Mouse (Mus musculus): ENCODE data around the gene Hyal2. TPM values are rescaled to one million over a fixed set of nuclear protein-coding genes. Genes with fewer than 3 reads are reported as not detected.

Gene Hyal2
- polyA plus RNA-seq, 1 experiment from 2014 or later = 107 TPM

DNA sequence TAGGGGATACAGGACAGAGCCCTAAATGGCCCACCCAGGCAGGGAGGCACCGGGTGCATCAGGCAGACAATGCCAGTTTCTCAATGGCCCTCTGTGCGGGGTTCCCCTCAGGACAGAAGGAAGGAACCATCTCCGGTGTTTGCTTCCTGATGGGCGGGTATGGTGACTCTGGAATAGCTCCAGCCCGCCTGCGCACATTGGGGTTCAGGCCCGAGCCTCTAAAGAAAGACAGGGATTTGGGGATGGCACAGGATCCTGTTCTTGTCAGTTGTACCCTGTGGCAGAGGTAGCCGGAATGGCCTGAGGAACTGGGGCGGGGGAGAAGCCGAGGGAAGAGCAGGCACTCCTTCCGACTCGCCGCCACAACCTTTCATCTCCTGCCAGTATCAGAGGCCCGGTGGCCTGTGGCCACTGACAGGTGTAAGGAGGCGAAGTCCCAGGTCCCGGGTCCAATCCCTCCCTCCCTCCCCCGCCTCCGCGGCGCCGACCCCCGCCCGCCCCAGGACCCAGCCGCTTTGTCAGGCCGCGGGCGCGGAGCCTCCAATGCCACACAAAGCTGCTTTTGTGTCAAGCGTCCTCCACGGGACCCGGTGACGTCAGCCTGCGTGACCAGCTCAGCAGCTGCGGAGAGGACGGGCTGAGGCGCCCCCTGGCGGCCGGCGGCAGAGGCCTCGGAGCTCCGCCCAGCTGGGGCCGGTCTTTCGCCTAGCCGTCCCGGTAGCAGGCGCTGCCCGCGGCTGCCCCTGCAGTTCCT lies 44.6 kb downstream of the Hyal2 start:
- no peaks in the 10 kb centered on the region for H3K9me3 ChIP-seq (ENCODE audit: control insufficient read depth, low read length)
- H3K4me1 ChIP-seq (replicated peaks; ENCODE audit: control insufficient read depth, insufficient read depth, low read length) = peaks cover 30% of the 10 kb centered on the region
- WGBS = 7% methylated on average over 37 of the region's 48 CpGs
- H3K36me3 ChIP-seq (ENCODE audit: control insufficient read depth, insufficient read depth, low read length) = peaks cover 37% of the 10 kb centered on the region
- H3K4me3 ChIP-seq (ENCODE audit: low read depth, low read length) = peak overlapping the region; percentile 28
- peak; percentile 97 for DNase-seq (ENCODE audit: low spot score)
- peak overlapping the region; percentile 92 for H3K27ac ChIP-seq (ENCODE audit: low read depth)
- ATAC-seq (replicated peaks; ENCODE audit: low FRiP score, low TSS enrichment, low read depth) = peak; percentile 91
- H3K4me2 ChIP-seq (ENCODE audit: low read length) = peak overlapping the region; percentile 69
- peak overlapping the region; percentile 63 for H3K9ac ChIP-seq (ENCODE audit: low read length)
- no peaks in the 10 kb centered on the region for H3K27me3 ChIP-seq (replicated peaks; ENCODE audit: control insufficient read depth, insufficient read depth, low read length)

DNA sequence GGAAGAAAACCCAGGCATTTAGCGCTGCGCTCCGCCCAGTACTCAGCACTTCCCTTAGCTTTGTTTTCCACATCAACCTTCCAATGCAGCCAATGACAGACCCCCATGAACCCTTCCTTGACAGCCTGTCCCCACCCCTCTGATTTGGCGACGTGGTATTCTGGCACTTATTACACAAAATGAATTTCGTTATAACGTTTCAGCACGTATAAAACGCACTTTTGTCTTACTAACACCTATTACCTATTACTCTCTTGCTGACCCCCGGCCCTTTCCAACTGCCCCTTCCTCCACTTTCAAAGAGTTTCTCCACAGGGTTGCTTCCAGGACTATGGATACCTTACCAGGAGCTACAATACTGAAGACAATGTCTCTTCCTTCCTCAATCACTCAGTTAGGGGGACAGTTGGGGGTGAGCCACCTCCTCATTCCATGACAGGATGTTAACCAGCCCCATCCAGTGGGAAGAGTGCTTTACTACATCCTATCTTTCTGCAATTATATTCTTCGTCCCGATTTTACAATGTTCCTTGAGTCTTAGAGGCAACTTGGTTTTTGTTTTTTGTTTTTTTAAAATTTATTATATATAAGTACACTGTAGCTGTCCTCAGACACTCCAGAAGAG lies 45.3 kb downstream of the Hyal2 start:
- Histone ChIP-seq H3K27me3 (replicated peaks; ENCODE audit: control insufficient read depth, insufficient read depth, low read length) (no peaks in the 10 kb centered on the region), H3K9me3 (ENCODE audit: control insufficient read depth, low read length) (no peaks in the 10 kb centered on the region), H3K4me2 (ENCODE audit: low read length) (peak overlapping the region; percentile 69), H3K27ac (ENCODE audit: low read depth) (peak overlapping the region; percentile 92), H3K9ac (ENCODE audit: low read length) (peak overlapping the region; percentile 63; the same call in 1 of the 2 replicates), H3K4me3 (ENCODE audit: low read depth, low read length) (peak overlapping the region; percentile 28), H3K4me1 (replicated peaks; ENCODE audit: control insufficient read depth, insufficient read depth, low read length) (peaks cover 30% of the 10 kb centered on the region), H3K36me3 (ENCODE audit: control insufficient read depth, insufficient read depth, low read length) (peaks cover 44% of the 10 kb centered on the region)
- DNase-seq (ENCODE audit: low spot score) = no peak
- 0 out of 2 replicates have a peak, but pooled peaks have one; percentile 8 for ATAC-seq (replicated peaks; ENCODE audit: low FRiP score, low TSS enrichment, low read depth)
- 13% methylated on average over 12 of the region's 12 CpGs for WGBS

DNA sequence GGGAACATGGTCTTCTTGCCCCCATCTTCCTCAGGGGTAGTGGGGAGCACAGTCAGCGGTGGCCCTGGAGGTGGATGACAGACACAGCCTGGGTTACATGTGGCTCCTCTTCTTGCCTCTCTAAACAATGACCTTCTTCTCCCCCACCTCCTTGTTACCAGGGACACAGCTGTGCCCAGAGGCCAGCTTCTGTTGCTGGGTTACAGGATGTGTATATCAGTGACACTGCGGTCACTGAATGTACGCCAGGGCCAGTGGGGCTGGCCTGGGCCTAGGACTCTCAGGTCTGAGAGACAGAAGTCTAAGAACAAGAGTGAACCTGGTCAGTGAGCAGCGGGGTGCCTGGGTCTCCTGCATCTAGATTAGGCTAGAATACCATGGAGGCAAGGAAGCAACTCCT lies 47.3 kb downstream of the Hyal2 start:
- Histone ChIP-seq H3K9ac (ENCODE audit: low read length) (no peak overlapping the region), H3K27ac (ENCODE audit: low read depth) (peak overlapping the region; percentile 14; the same call in 1 of the 2 replicates), H3K4me3 (ENCODE audit: low read depth, low read length) (no peak overlapping the region), H3K9me3 (ENCODE audit: control insufficient read depth, low read length) (no peaks in the 10 kb centered on the region), H3K4me2 (ENCODE audit: low read length) (no peak overlapping the region), H3K4me1 (replicated peaks; ENCODE audit: control insufficient read depth, insufficient read depth, low read length) (peaks cover 38% of the 10 kb centered on the region), H3K36me3 (ENCODE audit: control insufficient read depth, insufficient read depth, low read length) (peaks cover 64% of the 10 kb centered on the region), H3K27me3 (replicated peaks; ENCODE audit: control insufficient read depth, insufficient read depth, low read length) (no peaks in the 10 kb centered on the region)
- no peak for ATAC-seq (replicated peaks; ENCODE audit: low FRiP score, low TSS enrichment, low read depth)
- no peak for DNase-seq (ENCODE audit: low spot score)
- 74% methylated on average over 4 of the region's 4 CpGs for WGBS

DNA sequence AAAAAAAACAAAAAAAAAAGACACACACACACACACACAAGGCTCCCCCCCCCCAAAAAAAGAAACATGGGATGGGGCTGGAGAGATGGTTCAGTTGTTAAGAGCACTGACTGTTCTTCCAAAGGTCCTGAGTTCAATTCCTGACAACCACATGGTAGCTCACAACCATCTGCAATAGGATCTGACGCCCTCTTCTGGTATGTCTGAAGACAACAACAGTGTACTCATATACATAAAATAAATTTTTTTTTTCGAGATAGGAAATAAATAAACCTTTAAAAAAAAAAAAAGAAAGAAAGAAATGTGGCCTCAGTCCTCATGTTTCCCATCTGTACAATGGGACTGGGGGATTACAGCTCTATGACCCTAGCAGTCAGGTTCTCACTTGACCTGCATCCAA lies 49.7 kb downstream of the Hyal2 start:
- ATAC-seq (replicated peaks; ENCODE audit: low FRiP score, low TSS enrichment, low read depth) (no peak), DNase-seq (ENCODE audit: low spot score) (no peak)
- peaks cover 74% of the 10 kb centered on the region for H3K36me3 ChIP-seq (ENCODE audit: control insufficient read depth, insufficient read depth, low read length)
- H3K27me3 ChIP-seq (replicated peaks; ENCODE audit: control insufficient read depth, insufficient read depth, low read length) = no peaks in the 10 kb centered on the region
- WGBS = 93% methylated on average over 2 of the region's 2 CpGs
- no peak overlapping the region for H3K4me3 ChIP-seq (ENCODE audit: low read depth, low read length)
- no peak overlapping the region for H3K9ac ChIP-seq (ENCODE audit: low read length)
- no peaks in the 10 kb centered on the region for H3K9me3 ChIP-seq (ENCODE audit: control insufficient read depth, low read length)
- no peak overlapping the region for H3K4me2 ChIP-seq (ENCODE audit: low read length)
- H3K27ac ChIP-seq (ENCODE audit: low read depth) = no peak overlapping the region
- H3K4me1 ChIP-seq (replicated peaks; ENCODE audit: control insufficient read depth, insufficient read depth, low read length) = peaks cover 29% of the 10 kb centered on the region

GRCm38 (mm10) chr9:107618098-107618497 lies 50.4 kb downstream of the Hyal2 start:
- Histone ChIP-seq H3K4me1 (replicated peaks; ENCODE audit: control insufficient read depth, insufficient read depth, low read length) (peaks cover 27% of the 10 kb centered on the region), H3K4me3 (ENCODE audit: low read depth, low read length) (no peak overlapping the region), H3K4me2 (ENCODE audit: low read length) (no peak overlapping the region), H3K36me3 (ENCODE audit: control insufficient read depth, insufficient read depth, low read length) (peaks cover 79% of the 10 kb centered on the region), H3K27ac (ENCODE audit: low read depth) (0 out of 2 replicates have a peak overlapping the region, but pooled peaks have one; percentile 16), H3K9me3 (ENCODE audit: control insufficient read depth, low read length) (no peaks in the 10 kb centered on the region), H3K27me3 (replicated peaks; ENCODE audit: control insufficient read depth, insufficient read depth, low read length) (no peaks in the 10 kb centered on the region), H3K9ac (ENCODE audit: low read length) (no peak overlapping the region)
- no peak for DNase-seq (ENCODE audit: low spot score)
- WGBS = 92% methylated on average over 6 of the region's 6 CpGs
- ATAC-seq (replicated peaks; ENCODE audit: low FRiP score, low TSS enrichment, low read depth) = no peak

- Histone ChIP-seq H3K4me1 (replicated peaks; ENCODE audit: control insufficient read depth, insufficient read depth, low read length) (peaks cover 25% of the 10 kb centered on the region), H3K27ac (ENCODE audit: low read depth) (peak overlapping the region; percentile 62), H3K36me3 (ENCODE audit: control insufficient read depth, insufficient read depth, low read length) (peaks cover 79% of the 10 kb centered on the region), H3K4me3 (ENCODE audit: low read depth, low read length) (no peak overlapping the region), H3K27me3 (replicated peaks; ENCODE audit: control insufficient read depth, insufficient read depth, low read length) (no peaks in the 10 kb centered on the region), H3K9me3 (ENCODE audit: control insufficient read depth, low read length) (no peaks in the 10 kb centered on the region), H3K4me2 (ENCODE audit: low read length) (no peak overlapping the region), H3K9ac (ENCODE audit: low read length) (0 out of 2 replicates have a peak overlapping the region, but pooled peaks have one; percentile 13)
- WGBS = 36% methylated on average over 13 of the region's 13 CpGs
- DNase-seq (ENCODE audit: low spot score) (peak; percentile 72), ATAC-seq (replicated peaks; ENCODE audit: low FRiP score, low TSS enrichment, low read depth) (peak; percentile 28; the same call in 1 of the 2 replicates)
These were observed 51.2 kb downstream of the Hyal2 start for GRCm38 (mm10) chr9:107618778-107619545.

DNA sequence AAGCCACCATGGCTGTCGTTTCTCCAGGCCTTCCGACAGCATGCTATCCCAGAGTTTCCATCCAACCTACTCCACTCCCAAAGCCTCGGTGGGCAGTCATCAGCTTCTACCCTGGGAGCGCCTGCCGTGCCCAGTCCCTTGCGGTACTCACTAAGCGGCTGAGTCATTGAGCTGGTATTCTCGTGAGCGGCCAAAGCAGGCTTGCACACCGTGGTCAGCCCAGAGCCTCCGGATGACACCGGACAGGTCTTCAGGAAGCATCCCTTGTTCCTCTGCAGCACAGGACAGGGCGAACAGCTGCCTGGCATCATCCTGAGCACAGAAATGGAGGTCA lies 51.8 kb downstream of the Hyal2 start:
- WGBS = 63% methylated on average over 13 of the region's 13 CpGs
- H3K27me3 ChIP-seq (replicated peaks; ENCODE audit: control insufficient read depth, insufficient read depth, low read length) = no peaks in the 10 kb centered on the region
- peak; percentile 66 for DNase-seq (ENCODE audit: low spot score)
- H3K27ac ChIP-seq (ENCODE audit: low read depth) = peak overlapping the region; percentile 62
- H3K9me3 ChIP-seq (ENCODE audit: control insufficient read depth, low read length) = no peaks in the 10 kb centered on the region
- peaks cover 77% of the 10 kb centered on the region for H3K36me3 ChIP-seq (ENCODE audit: control insufficient read depth, insufficient read depth, low read length)
- H3K4me3 ChIP-seq (ENCODE audit: low read depth, low read length) = no peak overlapping the region
- H3K9ac ChIP-seq (ENCODE audit: low read length) = no peak overlapping the region
- no peak overlapping the region for H3K4me2 ChIP-seq (ENCODE audit: low read length)
- peak; percentile 10; the same call in 1 of the 2 replicates for ATAC-seq (replicated peaks; ENCODE audit: low FRiP score, low TSS enrichment, low read depth)
- H3K4me1 ChIP-seq (replicated peaks; ENCODE audit: control insufficient read depth, insufficient read depth, low read length) = peaks cover 25% of the 10 kb centered on the region

DNA sequence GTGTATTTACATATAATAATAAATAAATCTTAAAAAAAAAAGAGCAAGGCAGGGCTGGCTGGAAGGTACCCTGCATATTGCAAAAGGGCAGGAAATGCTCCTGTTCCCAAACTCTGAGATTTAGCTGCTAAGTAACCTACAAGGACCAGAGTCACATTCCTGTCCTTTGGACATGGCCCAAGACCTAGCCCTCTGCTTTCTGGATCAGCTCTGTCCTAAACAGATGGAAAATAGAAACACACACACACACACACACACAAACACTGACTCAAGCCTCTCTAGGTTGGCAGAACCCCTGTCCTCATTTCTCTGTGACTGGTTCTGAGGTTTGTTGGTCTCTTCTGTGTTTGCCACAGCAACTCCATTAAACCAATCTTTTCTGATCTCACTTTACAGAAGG lies 53.2 kb downstream of the Hyal2 start:
- no peak overlapping the region for H3K9ac ChIP-seq (ENCODE audit: low read length)
- H3K4me2 ChIP-seq (ENCODE audit: low read length) = no peak overlapping the region
- H3K27ac ChIP-seq (ENCODE audit: low read depth) = no peak overlapping the region
- no peaks in the 10 kb centered on the region for H3K9me3 ChIP-seq (ENCODE audit: control insufficient read depth, low read length)
- H3K4me1 ChIP-seq (replicated peaks; ENCODE audit: control insufficient read depth, insufficient read depth, low read length) = peaks cover 29% of the 10 kb centered on the region
- H3K36me3 ChIP-seq (ENCODE audit: control insufficient read depth, insufficient read depth, low read length) = peaks cover 68% of the 10 kb centered on the region
- no peaks in the 10 kb centered on the region for H3K27me3 ChIP-seq (replicated peaks; ENCODE audit: control insufficient read depth, insufficient read depth, low read length)
- H3K4me3 ChIP-seq (ENCODE audit: low read depth, low read length) = no peak overlapping the region
- ATAC-seq (replicated peaks; ENCODE audit: low FRiP score, low TSS enrichment, low read depth) (no peak), DNase-seq (ENCODE audit: low spot score) (no peak)
